Mouse (Mus musculus) kidney, adult 2 months (tissue): ENCODE data around the gene Gm28635. TPM values are rescaled to one million over a fixed set of nuclear protein-coding genes. Genes with fewer than 3 reads are reported as not detected.
"Not testable (repeated sequence)": the region's sequence is repeated elsewhere in the genome, so short reads cannot be mapped to it uniquely, and the experiment has no call there.

Source experiments
- DNase-seq: peaks from one replicate; pipeline ENCODE4 v3.0.0; 2021
- H3K27ac ChIP-seq: fragments of 200-500 bp; 2 replicates; pipeline ENCODE4 v1.5.1; 2012; ENCODE audit warnings: low read depth, low read length, control low read depth, inconsistent platforms; ENCODE audit not compliant: insufficient read depth
- H3K27me3 ChIP-seq: fragments of 200-500 bp; replicated peaks from 2 replicates; pipeline ENCODE4 v1.6.1; 2012; ENCODE audit warnings: mild to moderate bottlenecking, moderate library complexity, low read length, inconsistent platforms; ENCODE audit not compliant: control insufficient read depth, insufficient read depth
- H3K36me3 ChIP-seq: fragments of 200-500 bp; 2 replicates; pipeline ENCODE4 v1.6.1; 2012; ENCODE audit warnings: mild to moderate bottlenecking, moderate library complexity, low read length, inconsistent platforms; ENCODE audit not compliant: control insufficient read depth, insufficient read depth
- H3K4me1 ChIP-seq: fragments of 200-500 bp; 2 replicates; pipeline ENCODE4 v1.6.1; 2011; ENCODE audit warnings: low read length; ENCODE audit not compliant: control insufficient read depth, insufficient read depth
- H3K4me3 ChIP-seq: fragments of 200-500 bp; 2 replicates; pipeline ENCODE4 v1.5.1; 2011; ENCODE audit warnings: mild to moderate bottlenecking, low read depth, low read length, control low read depth; ENCODE audit not compliant: insufficient read depth
- CTCF ChIP-seq: fragments of 200-500 bp; conservative IDR thresholded peaks from 2 replicates; pipeline ENCODE4 v1.5.1; 2011; ENCODE audit warnings: low read depth, mild to moderate bottlenecking, control low read depth, low read length, moderate library complexity, mixed read lengths; ENCODE audit not compliant: insufficient read depth, insufficient read length
- POLR2A ChIP-seq: fragments of 200-500 bp; IDR thresholded peaks from one replicate; pipeline ENCODE4 v1.6.1; 2011; ENCODE audit warnings: low read depth, low read length, control low read depth
- WGBS: fragments of 180-500 bp; shearing (Covaris S2); methylation state at CpG from one replicate; pipeline ENCODE4 v1.1.7; 2018; 5-methylcytosine and 5-hydroxymethylcytosine counted together
- polyA plus RNA-seq: library from polyadenylated mRNA; depleted of rRNA; stranded (reverse); fragments of >200 nt; gene quantifications from 2 replicates; pipeline ENCODE4 v1.2.3, GENCODE M21; 2012

Gene Gm28635
- polyA plus RNA-seq, 1 experiment = not detected

- no peak overlapping the region for H3K4me3 ChIP-seq
- 72% methylated on average over 2 of the region's 2 CpGs for WGBS
- no peak for TF ChIP-seq POLR2A
- no peak for TF ChIP-seq CTCF
- H3K27ac ChIP-seq = no peak overlapping the region
- no peaks in the 10 kb centered on the region for H3K4me1 ChIP-seq
- H3K36me3 ChIP-seq = peaks cover 14% of the 10 kb centered on the region
- no peaks in the 10 kb centered on the region for H3K27me3 ChIP-seq
- DNase-seq = no peak
Observed at GRCm38 (mm10) chr2:84688080-84688844, 10.4 kb upstream of the Gm28635 start.

- Histone ChIP-seq H3K27ac (no peak overlapping the region), H3K4me1 (no peaks in the 10 kb centered on the region; the same call in 1 of the 2 replicates), H3K4me3 (no peak overlapping the region), H3K27me3 (no peaks in the 10 kb centered on the region), H3K36me3 (peaks cover 4% of the 10 kb centered on the region)
- 74% methylated on average over 6 of the region's 6 CpGs for WGBS
- TF ChIP-seq CTCF = no peak
- no peak for TF ChIP-seq POLR2A
- DNase-seq = no peak
Observed at GRCm38 (mm10) chr2:84682605-84683183, 4.9 kb upstream of the Gm28635 start.

- no peak for DNase-seq
- Histone ChIP-seq H3K27me3 (no peaks in the 10 kb centered on the region), H3K4me1 (no peaks in the 10 kb centered on the region; the same call in 1 of the 2 replicates), H3K36me3 (no peaks in the 10 kb centered on the region; the same call in 1 of the 2 replicates), H3K27ac (no peak within 1 kb of the TSS), H3K4me3 (peak within 1 kb of the TSS; percentile 96)
- 11% methylated on average over 8 of the region's 8 CpGs for WGBS
- TF ChIP-seq CTCF (no peak), POLR2A (no peak)
Observed at GRCm38 (mm10) chr2:84679016-84679415, 1.2 kb upstream of the Gm28635 start, which contains the start of gene Tmx2. Tmx2 (minus strand) TSS chr2:84679140.

GRCm38 (mm10) chr2:84677270-84677967 is 422 bp downstream of the Gm28635 start:
- H3K4me3 ChIP-seq = peak overlapping the region; percentile 65
- no peaks in the 10 kb centered on the region; the same call in 1 of the 2 replicates for H3K4me1 ChIP-seq
- peak overlapping the region; percentile 64 for H3K27ac ChIP-seq
- TF ChIP-seq POLR2A (no peak), CTCF (peak; percentile 27; the same call in 1 of the 2 replicates)
- 5% methylated on average over 22 of the region's 22 CpGs for WGBS
- no peaks in the 10 kb centered on the region for H3K27me3 ChIP-seq
- DNase-seq = no peak
- no peaks in the 10 kb centered on the region; the same call in 1 of the 2 replicates for H3K36me3 ChIP-seq

GRCm38 (mm10) chr2:84671535-84671934 is 6.3 kb downstream of the Gm28635 start:
- H3K4me3 ChIP-seq, H3K27me3 ChIP-seq, DNase-seq, H3K4me1 ChIP-seq, H3K27ac ChIP-seq, H3K36me3 ChIP-seq: not testable (repeated sequence)
- WGBS = 65% methylated on average over 4 of the region's 5 CpGs

GRCm38 (mm10) chr2:84670569-84670933 is 7.3 kb downstream of the Gm28635 start, which contains the start of gene Selenoh:
Selenoh (minus strand) TSS chr2:84670770.
- peak; percentile 86 for DNase-seq
- H3K27me3 ChIP-seq = no peaks in the 10 kb centered on the region
- TF ChIP-seq CTCF (no peak), POLR2A (no peak)
- WGBS = under 1% methylated on average over 20 of the region's 20 CpGs
- H3K4me3 ChIP-seq = peak within 1 kb of the TSS; percentile 98
- H3K27ac ChIP-seq = peak within 1 kb of the TSS; percentile 48; the same call in 1 of the 2 replicates
- no peaks in the 10 kb centered on the region; the same call in 1 of the 2 replicates for H3K4me1 ChIP-seq
- no peaks in the 10 kb centered on the region; the same call in 1 of the 2 replicates for H3K36me3 ChIP-seq
